Comparison of ENCODE assay signal across 7 mouse cellular contexts in genomic region chr8:106211421-106211820, GRCm38 (mm10). TPM values are rescaled to one million over a fixed set of nuclear protein-coding genes. Genes with fewer than 3 reads are reported as not detected.
A peak's percentile ranks its signal among the peaks of the same experiment; 100 is the strongest.
DNase-seq lines count a peak whose midpoint lies in the region; ATAC-seq and TF ChIP-seq lines count a peak whose summit lies in the region.

No protein-coding gene starts in this region.

- H3K9ac ChIP-seq in forebrain, embryonic 12.5 days = peak overlapping the region; percentile 93
- peak overlapping the region; percentile 84 for H3K9ac ChIP-seq in liver, embryonic 14.5 days (replicated peaks)

- peak overlapping the region; percentile 82 for H3K4me3 ChIP-seq in thymus, adult 2 months (ENCODE audit: control insufficient read depth, insufficient read depth, low read length)
- peak overlapping the region; percentile 86 for H3K4me3 ChIP-seq in forebrain, embryonic 12.5 days (replicated peaks)
- peak overlapping the region; percentile 64 to 85 for H3K4me3 ChIP-seq in liver, embryonic 14.5 days (ENCODE audit: insufficient read depth in 1 of 2, low read depth in 2 of 2, low read length in 2 of 2)

- 0 out of 2 replicates have a peak, but pooled peaks cover 3% of the 10 kb centered on the region for H3K4me1 ChIP-seq in thymus, adult 2 months (replicated peaks; ENCODE audit: control insufficient read depth, insufficient read depth, low read length)
- H3K4me1 ChIP-seq in forebrain, embryonic 12.5 days = peaks cover 15% of the 10 kb centered on the region
- peaks cover 4 to 6% of the 10 kb centered on the region in 2 experiments for H3K4me1 ChIP-seq in liver, embryonic 14.5 days (replicated peaks; ENCODE audit: control insufficient read depth in 2 of 2, insufficient read depth in 2 of 2, low read length in 1 of 2)

- DNase-seq in thymus, adult 2 months = no peak
- no peak for DNase-seq in thymus, postnatal 10 days (ENCODE audit: low spot score in 2 of 2)
- no peak for DNase-seq in liver, embryonic 14.5 days (ENCODE audit: low read depth in 3 of 3, low spot score in 3 of 3)
- no peak for DNase-seq in adrenal gland, postnatal 10 days
- no peak for DNase-seq in retina, postnatal 1 day
- no peak for DNase-seq in frontal cortex, postnatal 10 days (ENCODE audit: low spot score in 2 of 2)

- H3K27me3 ChIP-seq in thymus, adult 2 months (ENCODE audit: control insufficient read depth, insufficient read depth, low read length) = no peaks in the 10 kb centered on the region
- H3K27me3 ChIP-seq in forebrain, embryonic 12.5 days = no peaks in the 10 kb centered on the region
- H3K27me3 ChIP-seq in liver, embryonic 14.5 days (ENCODE audit: control insufficient read depth, insufficient read depth, low read length) = no peaks in the 10 kb centered on the region

- no peaks in the 10 kb centered on the region for H3K9me3 ChIP-seq in forebrain, embryonic 12.5 days
- no peaks in the 10 kb centered on the region for H3K9me3 ChIP-seq in liver, embryonic 14.5 days (ENCODE audit: control insufficient read depth, low read length)

- no peak for ATAC-seq in forebrain, embryonic 12.5 days (ENCODE audit: low FRiP score)
- ATAC-seq in liver, embryonic 14.5 days (ENCODE audit: insufficient read depth) = peak; percentile 8; the same call in 1 of the 2 replicates

- no peak overlapping the region for H3K27ac ChIP-seq in thymus, adult 2 months (ENCODE audit: control insufficient read depth, insufficient read depth, low read length)
- H3K27ac ChIP-seq in forebrain, embryonic 12.5 days = peak overlapping the region; percentile 94
- peak overlapping the region; percentile 47 for H3K27ac ChIP-seq in liver, embryonic 14.5 days

- no peak for TF ChIP-seq POLR2A in thymus, adult 2 months (IDR thresholded peaks at IDR 0.05; ENCODE audit: control insufficient read depth, extremely low read depth, insufficient read depth, low read length, poor library complexity)

- no peak for TF ChIP-seq CTCF in thymus, adult 2 months (IDR thresholded peaks at IDR 0.05; ENCODE audit: borderline replicate concordance, control insufficient read depth, extremely low read depth, insufficient read depth, low read length, poor library complexity)
- TF ChIP-seq CTCF in liver, embryonic 14.5 days (IDR thresholded peaks at IDR 0.05; ENCODE audit: low read depth) = no peak

- WGBS in thymus, adult 2 months = 5% methylated on average over 13 of the region's 13 CpGs
- 7% methylated on average over 13 of the region's 13 CpGs for WGBS in forebrain, embryonic 12.5 days
- WGBS in liver, embryonic 14.5 days (ENCODE audit: insufficient replicate concordance) = 2% methylated on average over 13 of the region's 13 CpGs

- no peak for TF ChIP-seq EP300 in liver, embryonic 14.5 days (IDR thresholded peaks at IDR 0.05; ENCODE audit: low read depth)

- H3K4me2 ChIP-seq in forebrain, embryonic 12.5 days = peak overlapping the region; percentile 79
- H3K4me2 ChIP-seq in liver, embryonic 14.5 days (ENCODE audit: low read depth) = peak overlapping the region; percentile 87

- no peaks in the 10 kb centered on the region for H3K36me3 ChIP-seq in thymus, adult 2 months (ENCODE audit: control insufficient read depth, insufficient read depth, low read length)
- peaks cover 53% of the 10 kb centered on the region for H3K36me3 ChIP-seq in forebrain, embryonic 12.5 days (replicated peaks)
- H3K36me3 ChIP-seq in liver, embryonic 14.5 days (replicated peaks; ENCODE audit: control insufficient read depth, insufficient read depth, low read depth) = peaks cover 14% of the 10 kb centered on the region

RNA-seq across cellular contexts. Expression of gene Prmt7, which starts 0.7 kb away (rescaled TPM):
- 34.0 and 36.7 TPM in 2 replicates for polyA plus RNA-seq in thymus, adult 2 months (2012; rRNA removed)
- 58.7 and 59.2 TPM in 2 replicates for polyA plus RNA-seq in forebrain, embryonic 12.5 days (2016; fragmentation: Nextera tagmentation; extraction: Ambion mirVana)
- polyA plus RNA-seq in liver, embryonic 14.5 days (2012; rRNA removed) = 10.2 and 11.1 TPM in 2 replicates
- 19.1 and 21.2 TPM in 2 replicates for polyA plus RNA-seq in liver, embryonic 14.5 days (2014; fragmentation: Nextera tagmentation; extraction: Ambion mirVana)
- 10 to 100 TPM; 24.1 to 31.3 TPM for total RNA-seq in adrenal gland, postnatal 10 days (2021)

RNA-seq across cellular contexts. Expression of gene Slc7a6os, which starts 0.7 kb away (rescaled TPM):
- polyA plus RNA-seq in thymus, adult 2 months (2012; rRNA removed) = 44.9 and 45.5 TPM in 2 replicates
- 33.3 and 37.0 TPM in 2 replicates for polyA plus RNA-seq in forebrain, embryonic 12.5 days (2016; fragmentation: Nextera tagmentation; extraction: Ambion mirVana)
- polyA plus RNA-seq in liver, embryonic 14.5 days (2012; rRNA removed) = 10.6 and 13.3 TPM in 2 replicates
- 8.9 and 10.2 TPM in 2 replicates for polyA plus RNA-seq in liver, embryonic 14.5 days (2014; fragmentation: Nextera tagmentation; extraction: Ambion mirVana)
- 10 to 100 TPM; 21.9 to 26.4 TPM for total RNA-seq in adrenal gland, postnatal 10 days (2021)

RNA-seq across cellular contexts. Expression of gene Slc7a6, which starts 42.8 kb away (rescaled TPM):
- 96.3 and 103 TPM in 2 replicates for polyA plus RNA-seq in thymus, adult 2 months (2012; rRNA removed)
- polyA plus RNA-seq in forebrain, embryonic 12.5 days (2016; fragmentation: Nextera tagmentation; extraction: Ambion mirVana) = 72.9 and 79.8 TPM in 2 replicates
- polyA plus RNA-seq in liver, embryonic 14.5 days (2012; rRNA removed) = 3.8 TPM in 2 replicates
- polyA plus RNA-seq in liver, embryonic 14.5 days (2014; fragmentation: Nextera tagmentation; extraction: Ambion mirVana) = 8.2 and 10.2 TPM in 2 replicates
- total RNA-seq in adrenal gland, postnatal 10 days (2021) = 10 to 100 TPM; 28.2 to 28.7 TPM
